Mouse (Mus musculus) bone marrow, adult 2 months (tissue): Measurements from ENCODE around the gene Tnfrsf14.

Source experiments
- CTCF ChIP-seq: fragments of 200-500 bp; IDR thresholded peaks from 2 replicates; pipeline ENCODE4 v1.5.1; 2011; ENCODE audit warnings: low read length, control low read depth; ENCODE audit not compliant: control insufficient read depth, insufficient read depth
- POLR2A ChIP-seq: fragments of 200-500 bp; IDR thresholded peaks from 2 replicates; pipeline ENCODE4 v1.6.1; 2011; ENCODE audit warnings: low read depth, mild to moderate bottlenecking, control low read depth, low read length, borderline replicate concordance; ENCODE audit not compliant: control insufficient read depth

DNA sequence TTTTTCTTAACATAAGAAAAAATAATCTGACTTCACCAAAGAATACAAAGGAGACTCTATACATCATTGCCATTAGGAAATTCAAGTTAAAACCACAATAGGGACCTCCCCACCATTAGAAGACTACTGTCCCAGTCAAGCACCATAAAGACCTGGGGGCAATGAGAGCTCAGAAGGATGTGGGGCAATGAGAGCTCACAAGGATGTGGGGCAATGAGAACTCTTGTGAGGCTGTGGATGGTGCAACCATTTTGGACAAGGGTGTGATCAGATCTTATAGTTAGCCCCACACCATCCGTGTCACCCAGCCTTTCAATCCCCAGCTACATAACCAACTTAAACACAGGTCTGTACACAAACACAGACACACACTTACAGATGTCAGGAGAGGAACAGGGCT, 9.4 kb upstream of the Tnfrsf14 start:
- TF ChIP-seq CTCF (no peak), POLR2A (no peak)
